Mouse (Mus musculus) testis, postnatal 10 days (tissue): ENCODE measurements at regions not wholly inside any gene's neighbourhood (a gene's known extent, or its start where the extent isn't known, plus 50 kb on each side); places are given as distances from the start of the nearest gene placed in this dataset.

Source experiments
- DNase-seq: peaks from one replicate; pipeline ENCODE4 v3.0.0; 2021; ENCODE audit warnings: low spot score

- DNase-seq = no peak
Observed at GRCm38 (mm10) chr11:19145991-19146390, 127.2 kb upstream of the Meis1 start.

- DNase-seq = no peak
Observed at GRCm38 (mm10) chr11:19151026-19151425, 132.2 kb upstream of the Meis1 start.

GRCm38 (mm10) chr11:19153714-19154113, 134.9 kb upstream of the Meis1 start:
- DNase-seq = no peak

GRCm38 (mm10) chr11:19154813-19155616, 136.2 kb upstream of the Meis1 start:
- DNase-seq = no peak

GRCm38 (mm10) chr11:19155617-19155983, 136.8 kb upstream of the Meis1 start:
- DNase-seq = no peak

GRCm38 (mm10) chr11:19160227-19160626, 141.4 kb upstream of the Meis1 start:
- DNase-seq = no peak

GRCm38 (mm10) chr11:19160669-19161068, 141.9 kb upstream of the Meis1 start:
- DNase-seq = no peak

GRCm38 (mm10) chr11:19170938-19171337, 152.2 kb upstream of the Meis1 start:
- DNase-seq = no peak

GRCm38 (mm10) chr11:19174305-19175017, 155.7 kb upstream of the Meis1 start:
- DNase-seq = no peak

GRCm38 (mm10) chr11:19179290-19179689, 160.5 kb upstream of the Meis1 start:
- no peak for DNase-seq

GRCm38 (mm10) chr11:19189778-19190177, 171.0 kb upstream of the Meis1 start:
- no peak for DNase-seq

GRCm38 (mm10) chr11:19194464-19194863, 175.7 kb upstream of the Meis1 start:
- no peak for DNase-seq

GRCm38 (mm10) chr11:19197790-19198189, 179.0 kb upstream of the Meis1 start:
- no peak for DNase-seq

GRCm38 (mm10) chr11:19202602-19203517, 184.1 kb upstream of the Meis1 start:
- no peak for DNase-seq

GRCm38 (mm10) chr11:19203518-19203900, 184.7 kb upstream of the Meis1 start:
- no peak for DNase-seq

- peak; percentile 44 for DNase-seq
Observed at GRCm38 (mm10) chr11:19203968-19204367, 185.2 kb upstream of the Meis1 start.

- no peak for DNase-seq
Observed at GRCm38 (mm10) chr11:19204521-19204920, 185.7 kb upstream of the Meis1 start.

GRCm38 (mm10) chr11:19205174-19205573, 186.4 kb upstream of the Meis1 start:
- no peak for DNase-seq

GRCm38 (mm10) chr11:19219476-19219875, 200.7 kb upstream of the Meis1 start:
- no peak for DNase-seq

- no peak for DNase-seq
Observed at GRCm38 (mm10) chr11:19221442-19221841, 202.7 kb upstream of the Meis1 start.

- no peak for DNase-seq
Observed at GRCm38 (mm10) chr11:19226756-19227155, 208.0 kb upstream of the Meis1 start.

GRCm38 (mm10) chr11:19227716-19228115, 208.9 kb upstream of the Meis1 start:
- DNase-seq = no peak
